Comparison of ENCODE assay signal across 20 mouse cellular contexts in the genomic region with DNA sequence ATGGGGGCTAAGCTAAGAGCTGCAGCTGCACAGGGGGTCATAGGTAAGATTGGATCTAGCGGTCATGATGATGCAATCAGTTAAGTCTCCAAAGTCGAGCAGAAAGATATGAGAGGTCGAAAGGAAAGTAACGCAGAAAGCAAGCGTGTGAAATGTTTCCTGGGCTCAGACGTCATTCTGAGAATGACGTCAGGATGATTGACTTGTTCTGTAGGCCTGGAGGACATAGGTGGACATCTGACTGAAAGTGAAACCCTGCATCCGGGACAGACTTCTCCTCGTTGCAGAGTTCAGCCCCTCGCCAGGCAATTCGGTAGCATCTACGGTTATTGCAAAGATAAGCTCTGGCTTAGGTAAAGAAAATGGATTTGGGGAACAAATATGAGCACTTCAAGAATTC. TPM values are rescaled to one million over a fixed set of nuclear protein-coding genes. Genes with fewer than 3 reads are reported as not detected.
DNase-seq lines count a peak whose midpoint lies in the region; ATAC-seq and TF ChIP-seq lines count a peak whose summit lies in the region.
"Had no signal": no experiment of that assay in that cellular context is flagged by ENCODE, and none has a peak within 500 bp of the region (broad histone marks: within the 10 kb centered on the region; RNA-seq: fewer than 3 reads in every experiment).

No protein-coding gene starts in this region.

- no peaks in the 10 kb centered on the region for H3K79me2 ChIP-seq in CH12.LX (replicated peaks; ENCODE audit: control insufficient read depth, extremely low read depth, insufficient read depth, poor library complexity, severe bottlenecking)

- dilution Hi-C loops in CH12.LX (cut with MboI; ENCODE audit: extremely low pct_ligation_motif_present, extremely low pct_unique_long_range_greater_than_20kb, low sequenced_read_pairs) = no loop called here

- no peak overlapping the region for H3K4me3 ChIP-seq in hindbrain, postnatal 0 days (ENCODE audit: low read length)
- no peak overlapping the region for H3K4me3 ChIP-seq in hindbrain, embryonic 14.5 days (replicated peaks; ENCODE audit: low read length)
- no peak overlapping the region for H3K4me3 ChIP-seq in liver, postnatal 0 days (ENCODE audit: low read depth, low read length)
- H3K4me3 ChIP-seq in liver, embryonic 12.5 days = no peak overlapping the region
- H3K4me3 ChIP-seq in CH12.LX (replicated peaks in 1 of 3; ENCODE audit: low read depth in 2 of 3, low read length in 2 of 3, poor library complexity in 1 of 3) = peak overlapping the region; percentile 15 to 65 (median 37)

- TF ChIP-seq RAD21 in CH12.LX (IDR thresholded peaks at IDR 0.05; ENCODE audit: low read depth, low read length) = no peak

- ATAC-seq in hindbrain, postnatal 0 days = no peak
- ATAC-seq in hindbrain, embryonic 14.5 days (ENCODE audit: low FRiP score) = no peak
- ATAC-seq in liver, postnatal 0 days = 0 out of 2 replicates have a peak, but pooled peaks have one; percentile 24
- no peak for ATAC-seq in liver, embryonic 12.5 days
- ATAC-seq in activated CD4-positive, CD25-positive, alpha-beta regulatory T cell, adult 4 months = no peak

- TF ChIP-seq POLR2A in CH12.LX (IDR thresholded peaks at IDR 0.05; ENCODE audit: low read depth, low read length) = no peak

- 0 out of 2 replicates have a peak overlapping the region, but pooled peaks have one; percentile 67 for H3K9ac ChIP-seq in hindbrain, postnatal 0 days (replicated peaks; ENCODE audit: low read length)
- H3K9ac ChIP-seq in hindbrain, embryonic 14.5 days = no peak overlapping the region
- no peak overlapping the region for H3K9ac ChIP-seq in liver, postnatal 0 days (replicated peaks)
- no peak overlapping the region for H3K9ac ChIP-seq in liver, embryonic 12.5 days
- H3K9ac ChIP-seq in CH12.LX (ENCODE audit: insufficient read depth, low read depth) = peak overlapping the region; percentile 46
- H3K9ac ChIP-seq: heart, embryonic 15.5 days had no signal

- H3K27ac ChIP-seq in hindbrain, postnatal 0 days = no peak overlapping the region
- H3K27ac ChIP-seq in hindbrain, embryonic 14.5 days = no peak overlapping the region
- H3K27ac ChIP-seq in liver, postnatal 0 days (ENCODE audit: low read depth) = no peak overlapping the region
- H3K27ac ChIP-seq in liver, embryonic 12.5 days = no peak overlapping the region
- H3K27ac ChIP-seq in CH12.LX (ENCODE audit: insufficient read depth, low read depth) = no peak overlapping the region
- H3K27ac ChIP-seq: heart, adult 2 months; heart, embryonic 15.5 days; neural tube, embryonic 12.5 days had no signal

- no peak overlapping the region for H3K4me2 ChIP-seq in hindbrain, postnatal 0 days (ENCODE audit: low read depth, low read length)
- H3K4me2 ChIP-seq in hindbrain, embryonic 14.5 days (replicated peaks) = no peak overlapping the region
- H3K4me2 ChIP-seq in liver, postnatal 0 days (ENCODE audit: low read depth, low read length) = no peak overlapping the region; the same call in 1 of the 2 replicates
- no peak overlapping the region for H3K4me2 ChIP-seq in liver, embryonic 12.5 days
- peak overlapping the region; percentile 90 for H3K4me2 ChIP-seq in CH12.LX (ENCODE audit: insufficient read depth, low read depth, poor library complexity, severe bottlenecking)

- H3K4me1 ChIP-seq in hindbrain, postnatal 0 days (ENCODE audit: insufficient read depth, low read length) = peaks cover 14% of the 10 kb centered on the region
- peaks cover 22% of the 10 kb centered on the region; the same call in 1 of the 2 replicates for H3K4me1 ChIP-seq in hindbrain, embryonic 14.5 days (replicated peaks; ENCODE audit: control insufficient read depth, insufficient read depth, low read length)
- peaks cover 4% of the 10 kb centered on the region; the same call in 1 of the 2 replicates for H3K4me1 ChIP-seq in liver, postnatal 0 days (ENCODE audit: insufficient read depth)
- peaks cover 12% of the 10 kb centered on the region for H3K4me1 ChIP-seq in liver, embryonic 12.5 days
- H3K4me1 ChIP-seq in CH12.LX (ENCODE audit: control insufficient read depth in 1 of 2, insufficient read depth in 2 of 2) = peaks cover 8 to 16% of the 10 kb centered on the region in 2 experiments

- WGBS in hindbrain, postnatal 0 days = 79% methylated on average over 12 of the region's 12 CpGs
- 85% methylated on average over 12 of the region's 12 CpGs for WGBS in hindbrain, embryonic 14.5 days
- 46% methylated on average over 12 of the region's 12 CpGs for WGBS in liver, postnatal 0 days (ENCODE audit: insufficient replicate concordance)
- 51% methylated on average over 12 of the region's 12 CpGs for WGBS in liver, embryonic 12.5 days (ENCODE audit: insufficient replicate concordance)

- DNase-seq in hindbrain, postnatal 0 days (ENCODE audit: low spot score) = no peak
- DNase-seq in hindbrain, embryonic 14.5 days (ENCODE audit: low spot score) = no peak
- DNase-seq in liver, postnatal 0 days = no peak
- DNase-seq in CH12.LX (ENCODE audit: extremely low read depth) = peak; percentile 57
- DNase-seq in natural killer cell, adult 2 months (ENCODE audit: low spot score in 2 of 2) = peak; percentile 16 to 26
- no peak for DNase-seq in adrenal gland, postnatal 36 days
- DNase-seq: cerebellum, adult 8-10 months; gastrocnemius, postnatal 10 days; heart, adult 2 months; kidney, postnatal 36 days; lung, adult 2 months; lung, postnatal 36 days had no signal

- in situ Hi-C loops in CH12.LX (cut with MboI; ENCODE audit: low pct_ligation_motif_present, low pct_unique_long_range_greater_than_20kb, low sequenced_read_pairs) = loop anchor here (5.0 kb wide), 1 partner anchor 38 kb away; no protein-coding TSS in a partner anchor

- TF ChIP-seq CTCF in hindbrain, postnatal 0 days (IDR thresholded peaks at IDR 0.05; ENCODE audit: low read depth) = no peak
- TF ChIP-seq CTCF in liver, postnatal 0 days (IDR thresholded peaks at IDR 0.05; ENCODE audit: low read depth) = no peak
- TF ChIP-seq CTCF in CH12.LX (conservative IDR thresholded peaks at IDR 0.05 in 1 of 2, IDR thresholded peaks at IDR 0.05 in 1 of 2; ENCODE audit: low read depth in 2 of 2, low read length in 2 of 2) = no peak

- TF ChIP-seq EP300 in liver, postnatal 0 days (IDR thresholded peaks at IDR 0.05; ENCODE audit: low read depth) = no peak
- TF ChIP-seq EP300 in CH12.LX (IDR thresholded peaks at IDR 0.05; ENCODE audit: low read length) = peak; percentile 58; the same call in 1 of the 2 replicates

- H3K9me3 ChIP-seq in hindbrain, postnatal 0 days (ENCODE audit: low read length) = no peaks in the 10 kb centered on the region
- no peaks in the 10 kb centered on the region for H3K9me3 ChIP-seq in hindbrain, embryonic 14.5 days (ENCODE audit: control insufficient read depth, low read length)
- no peaks in the 10 kb centered on the region for H3K9me3 ChIP-seq in liver, postnatal 0 days (ENCODE audit: low read length)
- no peaks in the 10 kb centered on the region for H3K9me3 ChIP-seq in liver, embryonic 12.5 days (replicated peaks)
- H3K9me3 ChIP-seq in CH12.LX (replicated peaks; ENCODE audit: low read length) = no peaks in the 10 kb centered on the region
- H3K9me3 ChIP-seq: forebrain, embryonic 10.5 days; G1E; heart, embryonic 15.5 days; limb, embryonic 10.5 days; neural tube, embryonic 12.5 days had no signal

- no peaks in the 10 kb centered on the region for H3K27me3 ChIP-seq in hindbrain, postnatal 0 days (ENCODE audit: insufficient read depth, low read length)
- H3K27me3 ChIP-seq in hindbrain, embryonic 14.5 days (ENCODE audit: control insufficient read depth, insufficient read depth, low read length) = no peaks in the 10 kb centered on the region
- H3K27me3 ChIP-seq in liver, postnatal 0 days (ENCODE audit: insufficient read depth, low read length) = peaks cover 15% of the 10 kb centered on the region
- H3K27me3 ChIP-seq in liver, embryonic 12.5 days (replicated peaks) = peaks cover 79% of the 10 kb centered on the region
- H3K27me3 ChIP-seq in CH12.LX (replicated peaks) = peaks cover 99% of the 10 kb centered on the region

- H3K36me3 ChIP-seq in hindbrain, postnatal 0 days (ENCODE audit: insufficient read depth, low read length) = no peaks in the 10 kb centered on the region
- no peaks in the 10 kb centered on the region for H3K36me3 ChIP-seq in hindbrain, embryonic 14.5 days (replicated peaks; ENCODE audit: control insufficient read depth, insufficient read depth)
- H3K36me3 ChIP-seq in liver, postnatal 0 days (replicated peaks; ENCODE audit: insufficient read depth, low read length) = no peaks in the 10 kb centered on the region
- H3K36me3 ChIP-seq in liver, embryonic 12.5 days = no peaks in the 10 kb centered on the region
- H3K36me3 ChIP-seq in CH12.LX (replicated peaks in 1 of 2; ENCODE audit: control insufficient read depth in 1 of 2, insufficient read depth in 1 of 2, low read length in 1 of 2) = no peaks in the 10 kb centered on the region
- H3K36me3 ChIP-seq: forebrain, embryonic 10.5 days; G1E; heart, embryonic 15.5 days; limb, embryonic 10.5 days; neural tube, embryonic 12.5 days had no signal

TF ChIP-seq in CH12.LX, 34 proteins besides CTCF, POLR2A, EP300 and RAD21 (continues in another document):
- TF ChIP-seq JUN (IDR thresholded peaks at IDR 0.05; ENCODE audit: insufficient read depth, low read depth, low read length) = peak; percentile 76
- TF ChIP-seq ELF1 (IDR thresholded peaks at IDR 0.05; ENCODE audit: low read depth, low read length) = peak; percentile 24; the same call in 1 of the 2 replicates
- peak; percentile 40; the same call in 1 of the 2 replicates for TF ChIP-seq SIN3A (IDR thresholded peaks at IDR 0.05; ENCODE audit: low read length)
- peak; percentile 58; the same call in 1 of the 2 replicates for TF ChIP-seq GABPA (IDR thresholded peaks at IDR 0.05; ENCODE audit: insufficient replicate concordance, low read depth, low read length)
- TF ChIP-seq ETS1 (conservative IDR thresholded peaks at IDR 0.05; ENCODE audit: low read depth, low read length) = peak; percentile 84
- TF ChIP-seq POLR2AphosphoS2 (IDR thresholded peaks at IDR 0.05; ENCODE audit: low read depth, low read length) = no peak
- peak; percentile 80 for TF ChIP-seq JUND (conservative IDR thresholded peaks at IDR 0.05; ENCODE audit: low read depth, low read length)
- TF ChIP-seq MYC (IDR thresholded peaks at IDR 0.05; ENCODE audit: low read depth, low read length) = peak; percentile 39; the same call in 1 of the 2 replicates

RNA-seq across cellular contexts. Expression of a gene that starts 1.0 kb away (rescaled TPM):
- 33.7 and 35.0 TPM in 2 replicates for total RNA-seq in hindbrain, postnatal 0 days (2014; rRNA removed)
- 9.0 and 10.9 TPM in 2 replicates for polyA plus RNA-seq in hindbrain, postnatal 0 days (2015; fragmentation: Nextera tagmentation; extraction: Ambion mirVana)
- polyA plus RNA-seq in hindbrain, embryonic 14.5 days (2014; fragmentation: Nextera tagmentation; extraction: Ambion mirVana) = 9.9 and 10.2 TPM in 2 replicates
- polyA plus RNA-seq in liver, postnatal 0 days (2015; fragmentation: Nextera tagmentation; extraction: Ambion mirVana) = 0.21 and 0.28 TPM in 2 replicates
- 0.55 and 0.56 TPM in 2 replicates for polyA plus RNA-seq in liver, embryonic 12.5 days (2016; fragmentation: Nextera tagmentation; extraction: Ambion mirVana)
- 0.21 and 0.55 TPM in 2 replicates for total RNA-seq in CH12.LX (2012; rRNA removed)
- not detected in 2 replicates for total RNA-seq in CH12.LX (2014; rRNA removed)
- 0.12 and 0.21 TPM in 2 replicates for polyA plus RNA-seq in CH12.LX (2012; ENCODE audit: insufficient read length, low read depth)
- total RNA-seq in adrenal gland, postnatal 36 days (2021) = 1 to 10 TPM; 4.0 to 5.6 TPM
- polyA plus RNA-seq in activated CD4-positive, CD25-positive, alpha-beta regulatory T cell, adult 4 months (2017; shearing (Covaris generic)) = under 1 TPM in 1 of 2 experiments, not detected in 1; 0.20 TPM
- total RNA-seq: hematopoietic stem cell, adult 5-6 weeks had no signal
- polyA plus RNA-seq: G1E had no signal

Comparison
In these comparisons a context has a peak if more than half of its experiments do, and no peak if none do; other contexts are left out.
1. H3K9ac ChIP-seq: peak in hindbrain, postnatal 0 days (single experiment) and CH12.LX (single experiment); none in hindbrain, embryonic 14.5 days (single experiment), liver, postnatal 0 days (single experiment) and liver, embryonic 12.5 days (single experiment).
2. DNase-seq: peak in CH12.LX (single experiment) and natural killer cell, adult 2 months (2 of 2); none in hindbrain, postnatal 0 days (single experiment), hindbrain, embryonic 14.5 days (single experiment), liver, postnatal 0 days (single experiment) and adrenal gland, postnatal 36 days (0 of 2).
3. H3K4me3 ChIP-seq: peak in CH12.LX (3 of 3); none in hindbrain, postnatal 0 days (single experiment), hindbrain, embryonic 14.5 days (single experiment), liver, postnatal 0 days (single experiment) and liver, embryonic 12.5 days (single experiment).